16 mouse cellular contexts compared by ENCODE assay signal in genomic region chr17:73541233-73541570, GRCm38 (mm10).
A peak's percentile ranks its signal among the peaks of the same experiment; 100 is the strongest.
DNase-seq lines count a peak whose midpoint lies in the region; ATAC-seq lines count a peak whose summit lies in the region.
"Had no signal": no experiment of that assay in that cellular context is flagged by ENCODE, and none has a peak within 500 bp of the region (broad histone marks: within the 10 kb centered on the region; RNA-seq: fewer than 3 reads in every experiment).

No protein-coding gene starts in this region.

- 56% methylated on average over 1 of the region's 1 CpGs for WGBS in forebrain, embryonic 11.5 days
- 43% methylated on average over 1 of the region's 1 CpGs for WGBS in hindbrain, embryonic 13.5 days
- WGBS in midbrain, embryonic 15.5 days, result 19% methylated on average over 1 of the region's 1 CpGs

- no peaks in the 10 kb centered on the region for H3K27me3 ChIP-seq in forebrain, embryonic 11.5 days (ENCODE audit: control insufficient read depth, insufficient read depth, low read length)
- H3K27me3 ChIP-seq in hindbrain, embryonic 13.5 days, result no peaks in the 10 kb centered on the region
- no peaks in the 10 kb centered on the region for H3K27me3 ChIP-seq in midbrain, embryonic 15.5 days (replicated peaks)
- H3K27me3 ChIP-seq: liver, embryonic 15.5 days had no signal

- peak; percentile 19 for ATAC-seq in activated CD4-positive, CD25-positive, alpha-beta regulatory T cell, adult 4 months
- no peak; the same call in 1 of the 2 replicates for ATAC-seq in forebrain, embryonic 11.5 days (replicated peaks; ENCODE audit: low FRiP score)
- ATAC-seq in hindbrain, embryonic 13.5 days (ENCODE audit: low FRiP score), result no peak
- no peak; the same call in none of the 2 replicates for ATAC-seq in midbrain, embryonic 15.5 days (replicated peaks)
- no peak for ATAC-seq in erythroid progenitor cell, adult 5-6 weeks (replicated peaks; ENCODE audit: low FRiP score, poor library complexity, severe bottlenecking)

- no peak overlapping the region for H3K4me2 ChIP-seq in forebrain, embryonic 11.5 days (ENCODE audit: low read depth, low read length, severe bottlenecking)
- H3K4me2 ChIP-seq in hindbrain, embryonic 13.5 days, result no peak overlapping the region
- peak overlapping the region; percentile 20 for H3K4me2 ChIP-seq in midbrain, embryonic 15.5 days
- H3K4me2 ChIP-seq: heart, embryonic 11.5 days; liver, embryonic 15.5 days had no signal

- no peaks in the 10 kb centered on the region for H3K36me3 ChIP-seq in forebrain, embryonic 11.5 days (ENCODE audit: control insufficient read depth, insufficient read depth, low read length)
- H3K36me3 ChIP-seq in hindbrain, embryonic 13.5 days, result no peaks in the 10 kb centered on the region
- H3K36me3 ChIP-seq in midbrain, embryonic 15.5 days (replicated peaks), result no peaks in the 10 kb centered on the region
- H3K36me3 ChIP-seq: G1E; liver, embryonic 15.5 days had no signal

- H3K4me3 ChIP-seq in forebrain, embryonic 11.5 days (ENCODE audit: low read depth, low read length), result no peak overlapping the region
- H3K4me3 ChIP-seq in hindbrain, embryonic 13.5 days, result no peak overlapping the region
- H3K4me3 ChIP-seq in midbrain, embryonic 15.5 days, result no peak overlapping the region
- H3K4me3 ChIP-seq: liver, embryonic 15.5 days; myocyte had no signal

- no peaks in the 10 kb centered on the region for H3K9me3 ChIP-seq in forebrain, embryonic 11.5 days (ENCODE audit: control insufficient read depth, low read length)
- H3K9me3 ChIP-seq in hindbrain, embryonic 13.5 days, result no peaks in the 10 kb centered on the region
- no peaks in the 10 kb centered on the region for H3K9me3 ChIP-seq in midbrain, embryonic 15.5 days
- H3K9me3 ChIP-seq: liver, embryonic 15.5 days had no signal

- H3K9ac ChIP-seq in forebrain, embryonic 11.5 days (ENCODE audit: low read length), result no peak overlapping the region
- no peak overlapping the region for H3K9ac ChIP-seq in hindbrain, embryonic 13.5 days
- H3K9ac ChIP-seq in midbrain, embryonic 15.5 days, result no peak overlapping the region
- H3K9ac ChIP-seq: liver, embryonic 15.5 days had no signal

- H3K4me1 ChIP-seq in forebrain, embryonic 11.5 days (replicated peaks; ENCODE audit: control insufficient read depth, insufficient read depth, low read length), result peaks cover 5% of the 10 kb centered on the region; the same call in 1 of the 2 replicates
- peaks cover 18% of the 10 kb centered on the region for H3K4me1 ChIP-seq in hindbrain, embryonic 13.5 days (replicated peaks)
- H3K4me1 ChIP-seq in midbrain, embryonic 15.5 days, result peaks cover 29% of the 10 kb centered on the region
- H3K4me1 ChIP-seq: liver, embryonic 15.5 days had no signal

- H3K27ac ChIP-seq in forebrain, embryonic 11.5 days (ENCODE audit: low read depth, low read length), result peak overlapping the region; percentile 64; the same call in 1 of the 2 replicates
- H3K27ac ChIP-seq in hindbrain, embryonic 13.5 days, result peak overlapping the region; percentile 50
- H3K27ac ChIP-seq in midbrain, embryonic 15.5 days, result peak overlapping the region; percentile 85
- H3K27ac ChIP-seq: kidney, postnatal 0 days; liver, embryonic 15.5 days had no signal

- peak; percentile 56 for DNase-seq in forebrain, embryonic 11.5 days (ENCODE audit: low spot score)
- DNase-seq in gastrocnemius, postnatal 25 days, result no peak
- DNase-seq in thymus, postnatal 36 days, result no peak
- DNase-seq: cerebellum, adult 9-11 months; heart, postnatal 14 days; lung, postnatal 10 days; spleen, adult 18-20 months had no signal
